ENCODE assay signal across 8 mouse cellular contexts in the genomic region with DNA sequence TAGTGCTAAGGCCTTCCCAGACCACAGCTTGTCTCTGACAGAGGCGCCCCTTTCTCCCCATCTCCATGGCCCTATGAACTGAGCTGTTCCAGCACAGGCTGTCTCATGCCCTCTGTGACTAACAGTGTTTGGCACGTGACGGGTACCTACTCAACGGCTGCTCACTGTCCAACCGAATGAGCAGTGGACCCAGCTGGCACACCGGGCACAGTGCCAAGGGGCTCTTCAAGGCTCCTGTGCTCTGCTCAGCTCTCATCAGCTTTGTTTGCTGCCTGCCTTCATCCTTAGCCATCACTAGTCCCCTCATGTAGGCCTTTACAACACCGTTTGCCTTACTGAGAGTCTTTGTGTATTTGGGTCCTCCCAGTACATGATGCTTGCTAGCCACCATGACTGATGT. TPM values are rescaled to one million over a fixed set of nuclear protein-coding genes. Genes with fewer than 3 reads are reported as not detected.
DNase-seq lines count a peak whose midpoint lies in the region; ATAC-seq and TF ChIP-seq lines count a peak whose summit lies in the region.

No protein-coding gene starts in this region.

- H3K27ac ChIP-seq in embryonic facial prominence, embryonic 14.5 days (replicated peaks; ENCODE audit: low read depth, low read length), result no peak overlapping the region
- no peak overlapping the region; the same call in 1 of the 2 replicates for H3K27ac ChIP-seq in embryonic facial prominence, embryonic 10.5 days (replicated peaks)
- no peak overlapping the region for H3K27ac ChIP-seq in stomach, embryonic 15.5 days

- no peak overlapping the region for H3ac ChIP-seq in C2C12 (ENCODE audit: control insufficient read depth, insufficient read length, low read depth)

- H3K9ac ChIP-seq in embryonic facial prominence, embryonic 14.5 days (ENCODE audit: low read depth, low read length), result no peak overlapping the region
- H3K9ac ChIP-seq in stomach, embryonic 15.5 days, result no peak overlapping the region

- no peak for TF ChIP-seq CTCF in C2C12 (IDR thresholded peaks at IDR 0.05; ENCODE audit: control insufficient read depth, insufficient read depth, insufficient read length)

- WGBS in embryonic facial prominence, embryonic 14.5 days, result 81% methylated on average over 7 of the region's 7 CpGs
- 94% methylated on average over 7 of the region's 7 CpGs for WGBS in embryonic facial prominence, embryonic 10.5 days
- WGBS in stomach, embryonic 15.5 days, result 76% methylated on average over 7 of the region's 7 CpGs

- no peaks in the 10 kb centered on the region for H3K79me2 ChIP-seq in C2C12 (ENCODE audit: control insufficient read depth, insufficient read depth)

- no peaks in the 10 kb centered on the region for H3K79me3 ChIP-seq in C2C12 (ENCODE audit: low read depth)

- H3K4me1 ChIP-seq in embryonic facial prominence, embryonic 14.5 days (ENCODE audit: control insufficient read depth, insufficient read depth, low read length), result no peaks in the 10 kb centered on the region
- H3K4me1 ChIP-seq in embryonic facial prominence, embryonic 10.5 days, result peaks cover 5% of the 10 kb centered on the region
- H3K4me1 ChIP-seq in stomach, embryonic 15.5 days, result 0 out of 2 replicates have a peak, but pooled peaks cover 7% of the 10 kb centered on the region

- H3K36me3 ChIP-seq in embryonic facial prominence, embryonic 14.5 days (ENCODE audit: control insufficient read depth, insufficient read depth, low read length), result peaks cover 23% of the 10 kb centered on the region; the same call in 1 of the 2 replicates
- H3K36me3 ChIP-seq in embryonic facial prominence, embryonic 10.5 days (replicated peaks), result peaks cover 65% of the 10 kb centered on the region
- peaks cover 7% of the 10 kb centered on the region for H3K36me3 ChIP-seq in C2C12 (ENCODE audit: control insufficient read depth, insufficient read depth)
- H3K36me3 ChIP-seq in stomach, embryonic 15.5 days, result no peaks in the 10 kb centered on the region; the same call in 1 of the 2 replicates

- H3K9me3 ChIP-seq in embryonic facial prominence, embryonic 14.5 days (ENCODE audit: control insufficient read depth, low read length), result no peaks in the 10 kb centered on the region
- H3K9me3 ChIP-seq in embryonic facial prominence, embryonic 10.5 days, result no peaks in the 10 kb centered on the region
- no peaks in the 10 kb centered on the region for H3K9me3 ChIP-seq in stomach, embryonic 15.5 days

- no peak overlapping the region for H3K4me3 ChIP-seq in embryonic facial prominence, embryonic 14.5 days (ENCODE audit: low read depth, low read length)
- no peak overlapping the region for H3K4me3 ChIP-seq in embryonic facial prominence, embryonic 10.5 days
- H3K4me3 ChIP-seq in C2C12 (ENCODE audit: insufficient read depth, poor library complexity, severe bottlenecking), result no peak overlapping the region
- H3K4me3 ChIP-seq in stomach, embryonic 15.5 days (replicated peaks), result no peak overlapping the region

- DNase-seq in embryonic facial prominence, embryonic 14.5 days (ENCODE audit: low spot score), result no peak
- no peak for DNase-seq in embryonic facial prominence, embryonic 10.5 days (ENCODE audit: low spot score)
- peak; percentile 89 to 94 for DNase-seq in cerebellum, postnatal 14 days
- peak; percentile 61 for DNase-seq in left cerebral cortex, adult 18-20 months (ENCODE audit: low spot score in 2 of 2)
- no peak for DNase-seq in yolk sac, embryonic 10.5 days (ENCODE audit: low spot score)

- no peaks in the 10 kb centered on the region for H3K27me3 ChIP-seq in embryonic facial prominence, embryonic 14.5 days (replicated peaks; ENCODE audit: control insufficient read depth, insufficient read depth, low read length)
- H3K27me3 ChIP-seq in embryonic facial prominence, embryonic 10.5 days (replicated peaks; ENCODE audit: low read depth, poor library complexity, severe bottlenecking), result no peaks in the 10 kb centered on the region
- no peaks in the 10 kb centered on the region for H3K27me3 ChIP-seq in C2C12 (ENCODE audit: control insufficient read depth, insufficient read depth, insufficient read length)
- H3K27me3 ChIP-seq in stomach, embryonic 15.5 days (replicated peaks), result no peaks in the 10 kb centered on the region

- ATAC-seq in embryonic facial prominence, embryonic 14.5 days (ENCODE audit: low read depth), result peak; percentile 10; the same call in 1 of the 2 replicates
- ATAC-seq in stomach, embryonic 15.5 days (ENCODE audit: insufficient read depth, low FRiP score, low read depth), result peak; percentile 18; the same call in 1 of the 2 replicates
- no peak for ATAC-seq in megakaryocyte-erythroid progenitor cell, adult 5-6 weeks (replicated peaks; ENCODE audit: low FRiP score, low TSS enrichment, poor library complexity, severe bottlenecking)

- no peak overlapping the region for H3K4me2 ChIP-seq in embryonic facial prominence, embryonic 14.5 days (ENCODE audit: low read depth, low read length)
- H3K4me2 ChIP-seq in stomach, embryonic 15.5 days, result no peak overlapping the region

TF ChIP-seq in C2C12, 6 proteins besides CTCF, POLR2A, EP300 and RAD21:
- TF ChIP-seq USF1 (IDR thresholded peaks at IDR 0.05; ENCODE audit: low read depth) (peak; percentile 5), MAX (IDR thresholded peaks at IDR 0.05) (no peak)

RNA-seq across cellular contexts. Expression of gene Ada, which starts 27.5 kb away (rescaled TPM):
- polyA plus RNA-seq in embryonic facial prominence, embryonic 14.5 days (2014; fragmentation: Nextera tagmentation; extraction: Ambion mirVana), result 7.2 and 10.4 TPM in 2 replicates
- 9.7 and 11.1 TPM in 2 replicates for polyA plus RNA-seq in embryonic facial prominence, embryonic 10.5 days (2016; fragmentation: Nextera tagmentation; extraction: Ambion mirVana)
- 3.3 TPM for polyA plus RNA-seq in C2C12 (2012; fragmentation: generic; extraction: Trizol)
- under 1 TPM; 0.70 to 0.80 TPM for total RNA-seq in left cerebral cortex, adult 18-20 months (2021)
- polyA plus RNA-seq in stomach, embryonic 15.5 days (2015; fragmentation: Nextera tagmentation; extraction: Ambion mirVana), result 6.1 and 6.4 TPM in 2 replicates
- total RNA-seq in megakaryocyte-erythroid progenitor cell, adult 5-6 weeks (2014; fragmentation: Nextera tagmentation), result 8.0 and 10.6 TPM in 2 replicates
- total RNA-seq in megakaryocyte-erythroid progenitor cell, adult 5-6 weeks (2017), result 9.1 and 14.4 TPM in 2 replicates

Comparison
In these comparisons a context has a peak if more than half of its experiments do, and no peak if none do; other contexts are left out.
1. DNase-seq: peak in cerebellum, postnatal 14 days (2 of 2) and left cerebral cortex, adult 18-20 months (2 of 2); none in embryonic facial prominence, embryonic 14.5 days (single experiment), embryonic facial prominence, embryonic 10.5 days (single experiment) and yolk sac, embryonic 10.5 days (single experiment).